Mouse (Mus musculus) forebrain, embryonic 15.5 days (tissue): ENCODE data around the gene Plcd4. TPM values are rescaled to one million over a fixed set of nuclear protein-coding genes. Genes with fewer than 3 reads are reported as not detected.
"Not testable (repeated sequence)": the region's sequence is repeated elsewhere in the genome, so short reads cannot be mapped to it uniquely, and the experiment has no call there.

Experiments used
- ATAC-seq: fragments of 200-750 bp; cut with Nextera tagmentation; replicated peaks from 2 replicates; pipeline ENCODE4 v1.8.0; 2017; ENCODE audit warnings: mild to moderate bottlenecking, moderate TSS enrichment, moderate library complexity
- H3K27ac ChIP-seq: fragments of 300-500 bp; sonication (generic); replicated peaks from 2 replicates; pipeline ENCODE4 v1.5.1; 2015; ENCODE audit warnings: mild to moderate bottlenecking, inconsistent platforms
- H3K27me3 ChIP-seq: fragments of 300-500 bp; sonication (generic); 2 replicates; pipeline ENCODE4 v1.6.1; 2015; ENCODE audit warnings: inconsistent platforms
- H3K36me3 ChIP-seq: fragments of 300-500 bp; sonication (generic); 2 replicates; pipeline ENCODE4 v1.6.1; 2015; ENCODE audit warnings: mild to moderate bottlenecking, inconsistent platforms
- H3K4me1 ChIP-seq: fragments of 300-500 bp; sonication (generic); 2 replicates; pipeline ENCODE4 v1.6.1; 2015; ENCODE audit warnings: inconsistent platforms
- H3K4me2 ChIP-seq: fragments of 300-500 bp; sonication (generic); replicated peaks from 2 replicates; pipeline ENCODE4 v1.6.1; 2015; ENCODE audit warnings: mild to moderate bottlenecking, inconsistent platforms
- H3K4me3 ChIP-seq: fragments of 300-500 bp; sonication (generic); 2 replicates; pipeline ENCODE4 v1.5.1; 2015; ENCODE audit warnings: mild to moderate bottlenecking, inconsistent platforms
- H3K9ac ChIP-seq: fragments of 300-500 bp; sonication (generic); replicated peaks from 2 replicates; pipeline ENCODE4 v1.6.1; 2015; ENCODE audit warnings: mild to moderate bottlenecking, inconsistent platforms
- H3K9me3 ChIP-seq: fragments of 300-500 bp; sonication (generic); 2 replicates; pipeline ENCODE4 v1.6.1; 2016; ENCODE audit warnings: inconsistent platforms
- WGBS: fragments of 180-500 bp; shearing (Covaris S2); methylation state at CpG from one replicate; pipeline ENCODE4 v1.1.7; 2015; ENCODE audit warnings: mixed read lengths; 5-methylcytosine and 5-hydroxymethylcytosine counted together
- polyA plus RNA-seq: library from polyadenylated mRNA; unstranded; fragments of >200 nt; fragmentation: Nextera tagmentation; extraction: Ambion mirVana; gene quantifications from 2 replicates; pipeline ENCODE4 v1.2.1, GENCODE M21; 2015

The Plcd4 gene
- 3.4 and 5.3 TPM in 2 replicates for polyA plus RNA-seq

DNA sequence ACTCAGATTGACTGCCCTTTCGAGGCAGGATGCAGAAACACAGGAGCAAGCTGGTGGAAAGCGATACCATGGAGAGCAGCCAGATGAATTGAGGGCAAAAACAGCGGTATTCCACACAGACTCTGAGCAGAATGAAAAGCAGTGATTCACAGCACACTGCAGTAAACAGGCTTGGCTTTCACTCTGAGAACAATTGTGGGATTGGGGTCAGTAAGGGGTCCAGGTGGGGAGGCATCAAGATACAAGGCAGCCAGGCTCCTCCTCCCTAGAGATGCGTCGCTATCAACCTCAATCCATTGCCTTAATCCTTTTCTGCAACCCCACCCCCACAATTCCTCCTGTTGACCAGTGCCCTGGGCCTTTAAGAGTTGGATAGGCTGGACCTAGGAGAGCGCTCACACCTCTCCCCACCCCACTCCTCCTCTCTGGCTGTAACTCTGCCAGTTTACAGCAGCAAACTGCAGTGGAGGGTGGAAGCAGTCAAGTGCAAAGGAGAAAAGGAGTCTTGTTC, at the start of gene Plcd4:
TSS of gene Plcd4 (plus strand) at position 438 of the 511 bp plus-strand sequence.
- H3K9ac ChIP-seq: 0 out of 2 replicates have a peak within 1 kb of the TSS, but pooled peaks have one; percentile 5
- 4% methylated on average over 5 of the region's 6 CpGs for WGBS

DNA sequence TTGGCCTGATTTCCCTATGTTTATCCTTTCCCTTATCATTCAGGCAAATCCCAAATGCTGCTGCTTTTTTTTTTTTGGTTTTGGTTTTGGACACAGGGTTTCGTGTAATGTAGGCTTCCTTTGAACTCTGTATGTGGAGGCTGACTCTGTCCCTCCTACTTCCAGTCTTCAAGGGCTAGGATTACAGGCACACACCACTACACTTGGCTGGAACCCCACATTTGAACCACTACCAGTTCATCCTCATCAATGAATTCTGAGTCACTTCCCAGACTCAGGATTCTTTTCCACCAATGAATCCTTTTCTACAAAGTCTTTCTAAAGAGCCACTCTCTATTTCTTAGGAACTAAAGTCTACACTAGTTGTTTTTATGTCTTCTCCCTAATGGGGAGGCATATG, 41.6 kb upstream of the Plcd4 start:
- Histone ChIP-seq H3K4me2 (no peak overlapping the region), H3K36me3 (peaks cover 2% of the 10 kb centered on the region; the same call in 1 of the 2 replicates), H3K4me3 (no peak overlapping the region), H3K4me1 (peaks cover 12% of the 10 kb centered on the region), H3K27me3 (no peaks in the 10 kb centered on the region), H3K9me3 (no peaks in the 10 kb centered on the region), H3K9ac (no peak overlapping the region), H3K27ac (no peak overlapping the region)
- 91% methylated on average over 1 of the region's 1 CpGs for WGBS
- ATAC-seq: no peak

More for the DNA sequence above, at the start of gene Plcd4:
- no peaks in the 10 kb centered on the region for H3K9me3 ChIP-seq
- ATAC-seq: peak; percentile 58; the same call in 1 of the 2 replicates
- H3K27me3 ChIP-seq: no peaks in the 10 kb centered on the region
- H3K4me1 ChIP-seq: peaks cover 10% of the 10 kb centered on the region
- no peaks in the 10 kb centered on the region for H3K36me3 ChIP-seq
- peak within 1 kb of the TSS; percentile 34 for H3K4me2 ChIP-seq
- H3K27ac ChIP-seq: peak within 1 kb of the TSS; percentile 41
- H3K4me3 ChIP-seq: peak within 1 kb of the TSS; percentile 21

DNA sequence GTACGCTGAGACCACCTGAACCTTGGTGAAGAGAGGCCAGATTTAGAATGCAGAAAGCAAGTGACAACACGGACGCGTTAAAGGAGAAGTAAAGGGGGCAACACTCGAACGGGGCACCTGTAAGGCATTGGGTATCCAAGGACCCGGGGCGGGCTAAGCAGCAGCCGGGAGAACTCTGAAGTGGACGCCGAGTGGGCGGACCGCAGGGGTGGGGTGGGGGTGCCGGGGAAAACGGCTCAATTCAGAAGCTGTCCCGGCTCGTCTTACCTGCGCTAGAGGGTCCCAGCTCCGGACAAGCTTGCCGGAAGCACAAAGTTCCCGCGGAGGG, 37.3 kb upstream of the Plcd4 start:
- no peaks in the 10 kb centered on the region for H3K27me3 ChIP-seq
- peaks cover 43% of the 10 kb centered on the region for H3K4me1 ChIP-seq
- 0% methylated on average over 22 of the region's 22 CpGs for WGBS
- peak overlapping the region; percentile 56 for H3K4me3 ChIP-seq
- no peaks in the 10 kb centered on the region for H3K9me3 ChIP-seq
- no peaks in the 10 kb centered on the region for H3K36me3 ChIP-seq
- H3K27ac ChIP-seq: peak overlapping the region; percentile 73
- peak overlapping the region; percentile 81 for H3K4me2 ChIP-seq
- ATAC-seq: no peak
- peak overlapping the region; percentile 72 for H3K9ac ChIP-seq

DNA sequence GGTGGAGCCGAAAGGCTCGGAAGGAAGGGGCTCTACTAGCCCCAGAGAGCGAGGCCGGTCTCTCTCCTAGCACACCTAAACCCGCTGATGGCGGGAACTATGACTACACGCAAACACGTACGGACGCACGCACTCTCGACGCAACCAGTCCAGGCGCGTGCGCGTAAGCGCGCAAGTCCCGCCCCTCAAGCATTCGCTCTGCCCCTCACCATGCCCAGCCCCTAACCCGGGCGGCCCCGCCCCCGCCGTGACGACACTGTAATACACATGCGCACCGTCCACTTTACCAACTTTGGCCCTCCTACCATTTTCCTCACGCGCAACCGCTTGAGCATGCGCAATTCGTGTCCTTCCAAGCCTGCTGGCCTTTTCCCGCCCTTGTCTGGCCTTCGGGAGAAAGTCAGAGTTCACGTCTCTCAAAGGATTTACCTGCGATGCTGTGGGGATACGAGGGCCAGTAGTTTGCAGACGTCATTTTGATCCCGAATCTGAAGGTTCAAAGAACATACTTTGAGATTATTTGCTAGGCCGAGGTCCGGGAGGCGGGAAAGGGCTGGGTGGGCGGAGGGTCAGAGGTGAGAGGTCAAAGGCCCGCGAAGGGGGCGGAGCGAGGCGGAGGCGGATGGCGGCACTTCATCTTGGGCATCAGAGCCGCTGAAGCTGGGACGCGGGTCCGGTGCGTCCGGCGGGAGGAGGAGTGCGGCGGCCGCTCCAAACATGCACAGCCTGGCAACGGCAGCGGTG, 36.8 kb upstream of the Plcd4 start, which contains the start of gene Cnot9:
TSS of gene Cnot9 (plus strand) at position 338 of the 744 bp plus-strand sequence.
- Histone ChIP-seq H3K9ac (peak within 1 kb of the TSS; percentile 79), H3K4me3 (peak within 1 kb of the TSS; percentile 56), H3K36me3 (no peaks in the 10 kb centered on the region), H3K9me3 (no peaks in the 10 kb centered on the region), H3K4me2 (peak within 1 kb of the TSS; percentile 81), H3K4me1 (peaks cover 43% of the 10 kb centered on the region), H3K27me3 (no peaks in the 10 kb centered on the region), H3K27ac (peak within 1 kb of the TSS; percentile 73)
- WGBS: under 1% methylated on average over 60 of the region's 64 CpGs
- peak; percentile 100 for ATAC-seq

DNA sequence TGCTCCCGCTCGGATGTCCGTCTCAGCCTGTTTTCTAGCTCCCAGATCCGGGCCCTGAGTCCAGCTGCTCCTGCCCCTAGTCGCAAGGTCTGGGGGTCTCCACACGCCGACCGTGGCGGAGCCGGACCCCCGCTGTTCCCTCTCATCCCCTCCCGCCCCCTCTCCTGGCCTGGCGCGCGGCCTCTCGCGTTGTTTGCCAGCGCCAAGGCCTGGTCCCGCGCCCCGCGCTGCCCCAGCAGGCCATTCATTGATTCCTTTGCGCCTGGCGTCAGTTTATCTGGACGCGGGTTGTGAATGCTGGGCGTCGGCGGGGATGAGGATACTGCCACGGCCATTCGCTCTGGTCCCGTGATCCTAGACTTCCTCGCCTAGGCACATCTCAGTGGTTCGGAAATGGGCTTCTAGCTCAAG, 36.2 kb upstream of the Plcd4 start:
- H3K4me3 ChIP-seq: peak overlapping the region; percentile 56
- ATAC-seq: no peak; the same call in 1 of the 2 replicates
- peak overlapping the region; percentile 79 for H3K9ac ChIP-seq
- WGBS: under 1% methylated on average over 33 of the region's 34 CpGs
- no peaks in the 10 kb centered on the region for H3K9me3 ChIP-seq
- H3K27me3 ChIP-seq: no peaks in the 10 kb centered on the region
- H3K4me2 ChIP-seq: peak overlapping the region; percentile 71
- H3K4me1 ChIP-seq: peaks cover 43% of the 10 kb centered on the region
- peak overlapping the region; percentile 71 for H3K27ac ChIP-seq
- H3K36me3 ChIP-seq: no peaks in the 10 kb centered on the region

DNA sequence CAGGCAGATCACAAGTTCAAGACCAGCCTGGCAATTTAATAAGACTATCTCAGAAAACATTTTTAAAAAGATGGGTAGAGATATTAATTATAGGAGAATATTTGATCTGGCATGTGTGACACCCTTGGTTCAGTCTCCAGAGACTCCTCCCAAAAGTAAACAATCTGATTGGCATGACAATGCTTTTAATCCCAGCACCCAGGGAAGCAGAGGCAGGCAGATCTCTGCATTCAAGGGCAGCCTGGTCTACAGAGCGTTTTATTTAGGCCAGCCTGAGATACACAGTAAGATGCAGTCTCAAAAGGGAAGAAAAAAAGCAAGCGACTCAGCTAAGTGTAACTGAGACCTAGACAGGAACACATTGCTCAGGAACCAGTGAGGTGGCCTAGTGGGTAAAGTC, 34.9 kb upstream of the Plcd4 start:
- Histone ChIP-seq H3K36me3 (no peaks in the 10 kb centered on the region), H3K4me2 (peak overlapping the region; percentile 71), H3K4me1 (peaks cover 43% of the 10 kb centered on the region), H3K27ac (no peak overlapping the region), H3K27me3 (no peaks in the 10 kb centered on the region), H3K4me3 (peak overlapping the region; percentile 56; the same call in 1 of the 2 replicates), H3K9me3 (no peaks in the 10 kb centered on the region), H3K9ac (no peak overlapping the region)
- 98% methylated on average over 2 of the region's 2 CpGs for WGBS
- ATAC-seq: no peak

DNA sequence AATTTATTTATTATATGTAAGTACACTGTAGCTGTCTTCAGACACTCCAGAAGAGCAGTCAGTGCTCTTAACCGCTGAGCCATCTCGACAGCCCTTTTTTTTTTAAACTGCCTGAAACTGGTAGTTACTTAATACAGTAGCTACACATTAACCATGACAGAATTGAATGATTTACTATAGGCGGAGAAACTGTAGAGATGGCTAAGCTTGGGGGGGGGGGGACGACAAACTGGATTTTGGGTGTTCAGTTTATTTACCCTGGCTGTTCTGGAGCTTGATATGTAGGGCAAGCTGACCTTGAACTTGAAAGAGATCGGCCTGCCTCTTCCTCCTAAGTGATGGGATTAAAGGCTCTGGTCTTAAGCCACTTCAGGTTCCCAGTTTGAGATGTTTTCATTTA, 31.4 kb upstream of the Plcd4 start:
- Histone ChIP-seq H3K4me3 (no peak overlapping the region), H3K36me3 (peaks cover 6% of the 10 kb centered on the region; the same call in 1 of the 2 replicates), H3K9ac (no peak overlapping the region), H3K27me3 (no peaks in the 10 kb centered on the region), H3K4me2 (no peak overlapping the region), H3K9me3 (no peaks in the 10 kb centered on the region), H3K27ac (no peak overlapping the region), H3K4me1 (peaks cover 31% of the 10 kb centered on the region)
- ATAC-seq: no peak
- 98% methylated on average over 5 of the region's 5 CpGs for WGBS

DNA sequence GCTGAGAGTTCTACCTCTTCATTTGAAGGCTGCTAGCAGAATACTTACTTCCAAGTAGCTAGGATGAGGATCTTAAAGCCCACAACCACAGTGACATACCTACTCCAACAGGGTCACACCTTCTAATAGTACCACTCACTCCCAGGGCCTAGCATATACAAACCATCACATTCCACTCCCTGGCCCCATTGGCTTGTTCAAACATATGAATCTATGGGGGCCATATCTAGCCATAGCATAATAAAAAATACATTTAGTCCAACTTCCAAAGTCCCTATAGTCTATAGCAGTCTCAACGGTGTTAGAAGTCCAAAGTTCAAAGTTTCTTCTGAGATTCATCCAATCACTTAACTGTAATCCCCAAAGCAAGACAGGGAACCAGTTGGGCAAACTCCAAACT, 29.7 kb upstream of the Plcd4 start:
- H3K9me3 ChIP-seq, ATAC-seq, H3K4me2 ChIP-seq, H3K4me3 ChIP-seq, H3K27ac ChIP-seq, H3K9ac ChIP-seq, H3K27me3 ChIP-seq: not testable (repeated sequence)
- Histone ChIP-seq H3K4me1 (peaks cover 18% of the 10 kb centered on the region), H3K36me3 (peaks cover 12% of the 10 kb centered on the region; the same call in 1 of the 2 replicates)
- WGBS: 85% methylated on average over 1 of the region's 1 CpGs

DNA sequence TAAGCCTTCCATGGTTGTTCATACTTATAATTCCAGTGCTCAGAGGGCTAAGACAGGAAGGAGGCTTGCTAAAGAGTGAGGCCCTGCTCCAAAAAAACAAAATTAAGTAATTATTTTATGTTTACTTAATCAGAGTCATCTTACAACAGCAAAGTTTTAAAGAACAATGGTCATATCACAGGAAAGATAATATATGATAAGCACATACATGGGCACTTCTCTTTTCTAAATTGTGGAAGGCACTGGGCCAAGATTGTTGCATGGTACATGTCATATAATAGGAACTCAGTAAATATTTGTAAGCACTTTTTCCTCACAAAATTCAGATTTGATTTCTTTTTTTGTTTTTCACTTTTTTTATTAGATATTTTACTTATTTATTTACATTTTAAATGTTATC, 22.8 kb upstream of the Plcd4 start:
- no peaks in the 10 kb centered on the region for H3K9me3 ChIP-seq
- H3K36me3 ChIP-seq: peaks cover 63% of the 10 kb centered on the region

DNA sequence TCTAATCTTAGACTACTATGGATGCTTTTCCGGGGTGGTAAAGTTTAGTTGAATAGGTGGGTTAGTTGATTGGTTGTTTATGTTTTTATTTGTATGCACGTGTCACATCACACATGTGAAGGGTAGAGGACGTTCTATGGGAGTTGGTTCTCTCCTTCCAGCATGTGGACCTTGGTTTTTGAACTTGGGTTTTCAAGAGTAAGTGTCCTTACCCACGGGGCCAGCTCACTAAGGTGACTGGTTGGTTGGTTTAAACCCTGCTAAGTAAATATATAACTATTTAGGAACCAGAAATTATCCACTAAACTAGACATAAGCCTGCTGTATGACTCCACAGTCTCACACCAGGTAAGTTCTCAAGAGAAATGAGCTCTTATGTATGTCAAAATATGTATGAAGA, 17.9 kb upstream of the Plcd4 start:
- Histone ChIP-seq H3K4me3 (no peak overlapping the region), H3K4me2 (no peak overlapping the region), H3K9ac (no peak overlapping the region), H3K4me1 (no peaks in the 10 kb centered on the region), H3K36me3 (peaks cover 85% of the 10 kb centered on the region), H3K9me3 (no peaks in the 10 kb centered on the region), H3K27me3 (no peaks in the 10 kb centered on the region), H3K27ac (no peak overlapping the region)
- WGBS: 95% methylated on average over 4 of the region's 4 CpGs
- no peak for ATAC-seq

More for the DNA sequence above, 22.8 kb upstream of the Plcd4 start:
- no peak overlapping the region for H3K4me2 ChIP-seq
- ATAC-seq: no peak
- no peak overlapping the region for H3K9ac ChIP-seq
- no peak overlapping the region for H3K27ac ChIP-seq
- no peaks in the 10 kb centered on the region for H3K4me1 ChIP-seq
- H3K27me3 ChIP-seq: no peaks in the 10 kb centered on the region
- H3K4me3 ChIP-seq: no peak overlapping the region

DNA sequence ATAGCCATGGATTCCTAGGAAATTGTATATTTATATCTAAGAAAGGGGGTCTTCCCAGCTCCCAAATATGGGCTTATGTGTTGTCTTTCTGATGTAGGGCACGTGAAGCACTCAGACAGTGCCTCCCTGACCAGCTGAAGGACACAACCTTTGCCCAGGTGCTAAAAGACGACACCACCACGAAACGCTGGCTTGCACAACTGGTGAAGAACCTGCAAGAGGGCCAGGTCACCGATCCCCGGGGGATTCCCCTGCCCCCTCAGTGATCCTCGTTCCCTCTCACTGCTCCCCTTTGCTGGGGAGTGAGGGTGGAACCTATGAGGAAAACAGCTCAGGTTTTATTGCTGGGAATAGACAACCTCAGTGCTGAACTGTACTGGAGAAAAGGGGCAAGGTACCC, 14.1 kb upstream of the Plcd4 start:
- no peaks in the 10 kb centered on the region for H3K27me3 ChIP-seq
- H3K9me3 ChIP-seq: no peaks in the 10 kb centered on the region
- 93% methylated on average over 7 of the region's 7 CpGs for WGBS
- peaks cover 79% of the 10 kb centered on the region for H3K36me3 ChIP-seq
- no peaks in the 10 kb centered on the region for H3K4me1 ChIP-seq
- ATAC-seq: no peak
- H3K27ac ChIP-seq: no peak overlapping the region
- no peak overlapping the region for H3K4me3 ChIP-seq
- H3K9ac ChIP-seq: no peak overlapping the region
- no peak overlapping the region for H3K4me2 ChIP-seq

DNA sequence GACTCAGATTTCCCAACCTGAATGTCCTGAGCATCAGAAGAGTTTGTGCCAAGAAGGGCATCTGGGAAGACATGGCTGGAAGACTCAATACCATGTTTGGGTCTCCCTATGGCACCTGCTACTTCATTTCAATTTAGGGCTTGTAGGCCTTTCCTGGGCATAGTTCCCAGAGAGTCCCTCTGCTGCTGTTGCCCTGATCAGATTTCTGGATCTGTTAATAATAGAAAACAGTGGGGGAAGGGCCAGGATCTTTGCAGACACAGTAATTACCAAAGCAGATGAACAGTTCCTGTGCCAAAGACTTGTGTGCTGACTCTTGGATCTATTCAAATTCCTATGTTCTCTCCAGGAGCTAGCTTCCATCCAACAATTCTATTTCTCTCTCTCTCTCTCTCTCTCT, 4.0 kb upstream of the Plcd4 start:
- no peak overlapping the region for H3K9ac ChIP-seq
- H3K36me3 ChIP-seq: no peaks in the 10 kb centered on the region
- no peak overlapping the region for H3K27ac ChIP-seq
- no peak overlapping the region for H3K4me3 ChIP-seq
- H3K9me3 ChIP-seq: no peaks in the 10 kb centered on the region
- ATAC-seq: no peak
- H3K4me2 ChIP-seq: no peak overlapping the region
- H3K4me1 ChIP-seq: peaks cover 10% of the 10 kb centered on the region
- H3K27me3 ChIP-seq: no peaks in the 10 kb centered on the region
